Mouse (Mus musculus) hindbrain, embryonic 15.5 days (tissue): Measurements from ENCODE around the gene Nkain2. TPM values are rescaled to one million over a fixed set of nuclear protein-coding genes. Genes with fewer than 3 reads are reported as not detected.
A peak's percentile ranks its signal among the peaks of the same experiment; 100 is the strongest.

Source experiments
- ATAC-seq: fragments of 200-750 bp; cut with Nextera tagmentation; 2 replicates; pipeline ENCODE4 v1.8.0; 2017; ENCODE audit warnings: low read depth, moderate number of reproducible peaks, moderate TSS enrichment; ENCODE audit not compliant: low FRiP score
- H3K27ac ChIP-seq: fragments of 300-500 bp; sonication (generic); replicated peaks from 2 replicates; pipeline ENCODE4 v1.5.1; 2015; ENCODE audit warnings: mild to moderate bottlenecking, inconsistent platforms
- H3K27me3 ChIP-seq: fragments of 300-500 bp; sonication (generic); 2 replicates; pipeline ENCODE4 v1.6.1; 2015; ENCODE audit warnings: control low read depth, inconsistent platforms
- H3K36me3 ChIP-seq: fragments of 300-500 bp; sonication (generic); 2 replicates; pipeline ENCODE4 v1.6.1; 2015; ENCODE audit warnings: control low read depth, inconsistent platforms
- H3K4me1 ChIP-seq: fragments of 300-500 bp; sonication (generic); replicated peaks from 2 replicates; pipeline ENCODE4 v1.6.1; 2015; ENCODE audit warnings: control low read depth, inconsistent platforms
- H3K4me2 ChIP-seq: fragments of 300-500 bp; sonication (generic); 2 replicates; pipeline ENCODE4 v1.6.1; 2015; ENCODE audit warnings: moderate library complexity, mild to moderate bottlenecking, inconsistent platforms
- H3K4me3 ChIP-seq: fragments of 300-500 bp; sonication (generic); 2 replicates; pipeline ENCODE4 v1.5.1; 2015; ENCODE audit warnings: mild to moderate bottlenecking, inconsistent platforms
- H3K9ac ChIP-seq: fragments of 300-500 bp; sonication (generic); 2 replicates; pipeline ENCODE4 v1.6.1; 2015; ENCODE audit warnings: inconsistent platforms
- H3K9me3 ChIP-seq: fragments of 300-500 bp; sonication (generic); 2 replicates; pipeline ENCODE4 v1.6.1; 2016; ENCODE audit warnings: control low read depth, inconsistent platforms
- WGBS: fragments of 180-500 bp; shearing (Covaris S2); methylation state at CpG from one replicate; pipeline ENCODE4 v1.1.7; 2015; 5-methylcytosine and 5-hydroxymethylcytosine counted together
- polyA plus RNA-seq: library from polyadenylated mRNA; unstranded; fragments of >200 nt; fragmentation: Nextera tagmentation; extraction: Ambion mirVana; gene quantifications from 2 replicates; pipeline ENCODE4 v1.2.1, GENCODE M21; 2015

The Nkain2 gene
- polyA plus RNA-seq = 13.6 and 14.8 TPM in 2 replicates

GRCm38 (mm10) chr10:32889652-32890506 is at the start of gene Nkain2:
Nkain2 (minus strand) TSS chr10:32890462.
- H3K4me2 ChIP-seq = peak within 1 kb of the TSS; percentile 77
- H3K4me1 ChIP-seq = 0 out of 2 replicates have a peak, but pooled peaks cover 4% of the 10 kb centered on the region
- peak; percentile 86 for ATAC-seq
- peak within 1 kb of the TSS; percentile 89 for H3K27ac ChIP-seq
- WGBS = under 1% methylated on average over 72 of the region's 81 CpGs
- H3K27me3 ChIP-seq = no peaks in the 10 kb centered on the region
- H3K9me3 ChIP-seq = no peaks in the 10 kb centered on the region
- peak within 1 kb of the TSS; percentile 98 for H3K4me3 ChIP-seq
- H3K9ac ChIP-seq = peak within 1 kb of the TSS; percentile 89
- H3K36me3 ChIP-seq = no peaks in the 10 kb centered on the region

DNA sequence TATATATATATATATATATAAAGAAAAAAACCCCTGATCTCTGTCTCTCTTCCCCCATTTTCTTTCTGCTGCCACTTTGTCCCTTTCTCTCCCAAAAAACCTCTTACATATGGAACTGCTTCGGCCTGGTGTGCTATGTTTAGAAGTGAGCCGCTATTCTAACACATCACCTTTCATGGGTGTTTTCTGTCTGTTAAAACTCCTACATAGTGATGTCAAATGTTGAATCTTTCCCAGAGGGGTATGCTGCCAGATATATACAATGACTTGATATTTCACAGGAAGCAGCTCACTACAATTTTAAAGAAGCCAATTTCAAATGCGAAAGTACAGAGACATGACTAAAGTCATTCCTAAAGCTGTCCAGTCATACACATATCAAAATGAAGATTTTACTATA is 49.6 kb upstream of the Nkain2 start:
- Histone ChIP-seq H3K4me2 (no peak overlapping the region), H3K9ac (no peak overlapping the region), H3K4me1 (no peaks in the 10 kb centered on the region), H3K27me3 (no peaks in the 10 kb centered on the region), H3K9me3 (no peaks in the 10 kb centered on the region), H3K36me3 (no peaks in the 10 kb centered on the region), H3K4me3 (no peak overlapping the region), H3K27ac (no peak overlapping the region)
- 98% methylated on average over 3 of the region's 3 CpGs for WGBS
- no peak for ATAC-seq

- Histone ChIP-seq H3K4me3 (no peak overlapping the region), H3K4me1 (no peaks in the 10 kb centered on the region), H3K9ac (no peak overlapping the region), H3K4me2 (no peak overlapping the region), H3K27me3 (no peaks in the 10 kb centered on the region), H3K9me3 (no peaks in the 10 kb centered on the region), H3K36me3 (no peaks in the 10 kb centered on the region), H3K27ac (no peak overlapping the region)
- no peak for ATAC-seq
Measured at GRCm38 (mm10) chr10:32895093-32895492, 4.8 kb upstream of the Nkain2 start.

DNA sequence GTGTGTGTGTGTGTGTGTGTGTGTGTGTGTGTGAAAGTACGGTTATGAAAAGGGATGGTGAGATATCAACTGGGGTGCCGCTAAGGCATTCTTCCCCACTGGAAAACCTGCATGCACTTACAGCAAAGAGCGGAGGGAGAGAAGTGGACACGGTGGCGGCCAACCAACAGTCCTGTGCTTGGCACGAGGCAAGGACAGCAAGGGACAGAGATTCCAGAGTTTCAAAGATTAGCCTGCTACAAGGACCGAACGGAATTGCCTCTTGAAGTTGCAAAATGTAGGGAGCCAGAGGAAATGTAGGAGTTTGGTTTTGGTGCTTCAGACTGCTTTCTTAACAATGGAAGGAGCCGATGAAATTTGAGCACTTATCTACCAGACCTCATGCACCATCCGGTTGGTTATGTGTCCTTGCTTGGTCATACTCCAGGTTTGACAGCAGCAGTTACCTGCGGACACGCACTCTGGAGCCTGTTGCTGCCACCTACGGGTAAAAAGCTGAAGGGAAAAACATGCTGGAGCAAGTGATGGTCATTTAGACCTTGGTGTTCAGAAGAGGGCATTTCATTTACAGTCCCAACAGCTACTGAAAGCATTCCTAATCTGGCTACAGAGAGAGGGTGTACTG is 357 bp upstream of the Nkain2 start:
- Histone ChIP-seq H3K9ac (peak overlapping the region; percentile 89), H3K9me3 (no peaks in the 10 kb centered on the region), H3K4me1 (0 out of 2 replicates have a peak, but pooled peaks cover 4% of the 10 kb centered on the region), H3K4me3 (peak overlapping the region; percentile 98), H3K36me3 (no peaks in the 10 kb centered on the region), H3K4me2 (peak overlapping the region; percentile 77), H3K27me3 (no peaks in the 10 kb centered on the region), H3K27ac (peak overlapping the region; percentile 89)
- WGBS = 3% methylated on average over 13 of the region's 13 CpGs
- ATAC-seq = peak; percentile 85

DNA sequence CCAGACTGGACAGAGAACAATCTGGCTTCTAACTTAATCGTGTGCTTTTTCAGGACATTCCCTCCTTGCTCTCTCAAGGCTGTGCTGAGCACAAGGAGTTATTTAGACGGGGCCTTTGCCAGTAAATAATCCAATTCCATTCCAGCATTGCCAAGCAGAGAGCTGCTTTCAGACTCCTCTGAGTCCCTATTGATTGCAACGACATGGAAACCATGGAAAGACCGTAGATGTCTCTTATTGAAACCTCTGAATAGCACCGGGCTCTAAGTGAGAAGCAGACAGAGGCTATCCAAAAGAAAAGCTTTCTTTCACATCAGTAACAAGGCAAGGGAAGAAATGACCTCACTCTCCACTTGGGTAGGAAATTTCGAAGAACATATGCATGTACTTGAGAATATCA is 8.3 kb downstream of the Nkain2 start:
- peak; percentile 56 for ATAC-seq
- Histone ChIP-seq H3K27ac (no peak overlapping the region), H3K9ac (no peak overlapping the region)

GRCm38 (mm10) chr10:32870691-32871406 is 19.4 kb downstream of the Nkain2 start:
- 69% methylated on average over 1 of the region's 1 CpGs for WGBS
- Histone ChIP-seq H3K27me3 (no peaks in the 10 kb centered on the region), H3K27ac (no peak overlapping the region), H3K4me1 (no peaks in the 10 kb centered on the region), H3K9me3 (no peaks in the 10 kb centered on the region), H3K9ac (no peak overlapping the region), H3K4me2 (no peak overlapping the region), H3K36me3 (no peaks in the 10 kb centered on the region), H3K4me3 (no peak overlapping the region)
- no peak for ATAC-seq

More for the DNA sequence above, 8.3 kb downstream of the Nkain2 start:
- 55% methylated on average over 6 of the region's 6 CpGs for WGBS
- Histone ChIP-seq H3K4me2 (no peak overlapping the region), H3K9me3 (no peaks in the 10 kb centered on the region), H3K4me3 (no peak overlapping the region), H3K27me3 (no peaks in the 10 kb centered on the region), H3K36me3 (no peaks in the 10 kb centered on the region), H3K4me1 (no peaks in the 10 kb centered on the region)

- Histone ChIP-seq H3K9me3 (no peaks in the 10 kb centered on the region), H3K9ac (no peak overlapping the region), H3K4me1 (no peaks in the 10 kb centered on the region), H3K4me3 (no peak overlapping the region), H3K27ac (no peak overlapping the region), H3K36me3 (no peaks in the 10 kb centered on the region), H3K4me2 (no peak overlapping the region), H3K27me3 (no peaks in the 10 kb centered on the region)
- 25% methylated on average over 1 of the region's 1 CpGs for WGBS
- ATAC-seq = no peak
Measured at GRCm38 (mm10) chr10:32869541-32869940, 20.7 kb downstream of the Nkain2 start.

DNA sequence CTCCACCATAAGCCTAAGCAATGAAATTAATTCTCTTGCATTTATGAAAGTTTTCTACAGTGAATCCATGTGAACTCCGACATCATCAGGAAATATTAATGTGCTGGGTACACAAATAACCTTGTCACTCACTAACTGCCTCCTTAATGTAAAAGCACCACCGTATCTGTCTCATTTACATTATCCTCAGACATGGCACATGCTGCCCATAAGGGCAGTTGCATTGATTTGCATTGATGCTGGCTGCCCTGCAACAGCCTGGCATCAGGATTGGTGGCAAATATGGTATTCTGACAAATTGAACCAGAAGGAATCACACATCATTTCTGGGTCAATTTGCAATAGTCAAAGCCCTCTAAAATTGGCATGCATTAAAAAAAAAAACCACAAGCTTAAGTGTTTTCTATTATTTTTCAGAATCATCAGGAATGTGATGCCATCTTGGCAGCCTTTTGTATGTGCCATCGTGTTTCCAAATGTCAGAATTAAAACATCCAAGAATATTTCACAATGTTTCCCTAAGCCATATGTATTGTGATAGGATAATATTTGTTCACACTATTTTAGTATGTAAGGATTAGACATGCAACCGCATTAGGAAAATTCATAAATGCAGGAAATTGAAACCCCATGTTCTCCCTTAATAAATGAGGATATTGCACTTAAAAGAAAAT is 74.9 kb downstream of the Nkain2 start:
- no peak overlapping the region for H3K4me3 ChIP-seq
- no peak overlapping the region for H3K27ac ChIP-seq
- H3K4me2 ChIP-seq = no peak overlapping the region
- H3K9me3 ChIP-seq = no peaks in the 10 kb centered on the region
- ATAC-seq = no peak
- H3K36me3 ChIP-seq = no peaks in the 10 kb centered on the region
- H3K27me3 ChIP-seq = no peaks in the 10 kb centered on the region
- no peak overlapping the region for H3K9ac ChIP-seq
- no peaks in the 10 kb centered on the region for H3K4me1 ChIP-seq
- 66% methylated on average over 4 of the region's 4 CpGs for WGBS

- no peaks in the 10 kb centered on the region for H3K36me3 ChIP-seq
- no peaks in the 10 kb centered on the region for H3K9me3 ChIP-seq
- H3K4me2 ChIP-seq = no peak overlapping the region
- no peak overlapping the region for H3K27ac ChIP-seq
- H3K4me1 ChIP-seq = no peaks in the 10 kb centered on the region
- H3K4me3 ChIP-seq = no peak overlapping the region
- no peaks in the 10 kb centered on the region for H3K27me3 ChIP-seq
- WGBS = 75% methylated on average over 2 of the region's 2 CpGs
- no peak overlapping the region for H3K9ac ChIP-seq
- no peak for ATAC-seq
Measured at GRCm38 (mm10) chr10:32796215-32796614, 94.0 kb downstream of the Nkain2 start.

DNA sequence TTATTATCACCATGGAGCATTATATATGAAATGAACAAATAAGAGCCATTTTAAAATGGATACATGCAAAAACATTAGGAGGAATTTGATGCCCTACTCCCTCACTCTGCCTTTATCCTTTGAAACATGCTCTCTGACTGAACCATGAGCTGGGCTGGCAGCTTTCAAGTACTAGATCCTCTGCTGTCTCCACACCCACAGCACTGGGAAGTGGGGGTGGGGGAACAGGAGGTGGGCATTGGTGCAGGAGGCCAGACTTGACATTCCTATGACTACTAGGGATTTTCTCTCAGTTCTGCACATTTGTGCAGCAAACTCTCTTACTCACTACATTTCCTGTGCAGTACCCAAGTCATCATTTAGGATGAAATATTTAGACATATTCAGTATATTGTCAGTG is 99.7 kb downstream of the Nkain2 start:
- H3K4me3 ChIP-seq = no peak overlapping the region
- no peak overlapping the region for H3K9ac ChIP-seq

DNA sequence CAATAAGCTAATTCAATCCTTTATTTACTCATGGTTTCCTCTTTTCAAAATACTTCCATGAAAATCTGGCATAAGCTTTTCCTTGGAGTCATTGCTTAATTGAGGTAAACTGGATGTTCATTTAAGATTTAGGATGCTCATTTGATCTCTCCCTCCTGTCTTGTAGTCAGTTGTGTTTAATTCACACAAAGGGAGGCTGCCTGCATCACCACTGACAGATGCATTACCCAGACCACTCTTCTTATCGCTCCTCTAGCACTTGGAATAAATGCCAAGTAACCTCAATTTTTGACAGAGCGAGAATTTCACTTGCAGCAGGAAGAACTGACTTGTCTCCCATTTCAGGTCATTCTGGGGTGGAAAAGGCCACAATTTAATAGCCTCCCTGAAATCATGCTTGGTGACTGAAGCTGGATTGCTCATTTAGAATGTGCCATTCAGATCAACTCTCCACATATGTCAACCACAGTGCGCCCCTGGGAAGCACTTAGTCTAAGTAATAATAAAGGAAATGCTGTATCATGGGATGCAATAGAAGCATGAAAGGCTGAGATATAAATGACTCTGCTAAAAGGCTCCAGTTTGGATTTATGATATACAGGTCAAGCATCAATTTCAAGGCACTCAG is 107.4 kb downstream of the Nkain2 start:
- Histone ChIP-seq H3K27ac (no peak overlapping the region), H3K36me3 (no peaks in the 10 kb centered on the region), H3K9ac (no peak overlapping the region), H3K27me3 (no peaks in the 10 kb centered on the region), H3K4me1 (no peaks in the 10 kb centered on the region), H3K9me3 (no peaks in the 10 kb centered on the region), H3K4me3 (no peak overlapping the region), H3K4me2 (no peak overlapping the region)
- ATAC-seq = no peak
- WGBS = 70% methylated on average over 3 of the region's 3 CpGs

More for the DNA sequence above, 99.7 kb downstream of the Nkain2 start:
- Histone ChIP-seq H3K27ac (no peak overlapping the region), H3K36me3 (no peaks in the 10 kb centered on the region), H3K4me1 (no peaks in the 10 kb centered on the region), H3K4me2 (no peak overlapping the region), H3K9me3 (no peaks in the 10 kb centered on the region), H3K27me3 (no peaks in the 10 kb centered on the region)
- ATAC-seq = no peak
